Mouse (Mus musculus) midbrain, embryonic 14.5 days (tissue): ENCODE measurements at regions not wholly inside any gene's neighbourhood (a gene's known extent, or its start where the extent isn't known, plus 50 kb on each side); places are given as distances from the start of the nearest gene placed in this dataset.

Source experiments
- ATAC-seq: fragments of 200-750 bp; cut with Nextera tagmentation; 2 replicates; pipeline ENCODE4 v1.8.0; 2017; ENCODE audit warnings: moderate number of reproducible peaks, moderate library complexity; ENCODE audit not compliant: low FRiP score, low TSS enrichment
- DNase-seq: peaks from one replicate; pipeline ENCODE4 v3.0.0-alpha.2; 2015
- H3K27ac ChIP-seq: fragments of 300-500 bp; sonication (generic); replicated peaks from 2 replicates; pipeline ENCODE4 v1.5.1; 2014; ENCODE audit warnings: mild to moderate bottlenecking, low read depth, low read length, moderate library complexity
- H3K27me3 ChIP-seq: fragments of 300-500 bp; sonication (generic); 2 replicates; pipeline ENCODE4 v1.6.1; 2014; ENCODE audit warnings: low read length, control low read depth, mixed read lengths; ENCODE audit not compliant: control insufficient read depth, insufficient read depth
- H3K36me3 ChIP-seq: fragments of 300-500 bp; sonication (generic); 2 replicates; pipeline ENCODE4 v1.6.1; 2014; ENCODE audit warnings: low read length, control low read depth; ENCODE audit not compliant: control insufficient read depth, insufficient read depth
- H3K4me1 ChIP-seq: fragments of 300-500 bp; sonication (generic); 2 replicates; pipeline ENCODE4 v1.6.1; 2014; ENCODE audit warnings: mild to moderate bottlenecking, antibody characterized with exemption, low read length, control low read depth; ENCODE audit not compliant: control insufficient read depth, insufficient read depth
- H3K4me2 ChIP-seq: fragments of 300-500 bp; sonication (generic); 2 replicates; pipeline ENCODE4 v1.6.1; 2014; ENCODE audit warnings: mild to moderate bottlenecking, low read length, moderate library complexity
- H3K4me3 ChIP-seq: fragments of 300-500 bp; sonication (generic); replicated peaks from 2 replicates; pipeline ENCODE4 v1.5.1; 2014; ENCODE audit warnings: low read depth, low read length
- H3K9ac ChIP-seq: fragments of 300-500 bp; sonication (generic); replicated peaks from 2 replicates; pipeline ENCODE4 v1.6.1; 2014; ENCODE audit warnings: mild to moderate bottlenecking, low read length, moderate library complexity
- H3K9me3 ChIP-seq: fragments of 300-500 bp; sonication (generic); 2 replicates; pipeline ENCODE4 v1.6.1; 2016; ENCODE audit warnings: low read length, control low read depth, mixed read lengths; ENCODE audit not compliant: control insufficient read depth
- whole genome bisulfite sequencing: fragments of 180-500 bp; shearing (Covaris S2); extraction: QIAGEN DNeasy Blood & Tissue Kit; methylation state at CpG from one replicate; pipeline ENCODE4 v1.1.7; 2014; 5-methylcytosine and 5-hydroxymethylcytosine counted together

DNA sequence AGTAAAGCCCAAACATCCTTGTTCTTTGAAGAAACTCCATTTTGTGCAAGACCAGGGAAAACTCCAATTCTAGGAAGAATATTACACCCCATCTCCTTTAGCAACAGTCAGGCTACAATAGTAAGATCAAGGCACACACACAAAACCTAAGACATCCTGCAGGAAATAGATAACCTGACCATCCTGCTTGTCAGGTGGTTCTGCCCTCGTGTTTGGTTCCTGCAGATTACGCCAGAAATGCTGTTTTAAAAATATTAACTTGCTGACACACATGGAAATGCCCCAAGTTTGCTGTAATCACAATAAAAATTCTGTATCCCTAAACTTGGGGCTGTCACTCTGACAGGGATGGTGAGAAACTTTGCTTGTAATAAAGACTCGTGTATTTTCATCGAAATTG is 251.6 kb downstream of the Kcnj3 start:
- H3K4me2 ChIP-seq, result no peak overlapping the region

DNA sequence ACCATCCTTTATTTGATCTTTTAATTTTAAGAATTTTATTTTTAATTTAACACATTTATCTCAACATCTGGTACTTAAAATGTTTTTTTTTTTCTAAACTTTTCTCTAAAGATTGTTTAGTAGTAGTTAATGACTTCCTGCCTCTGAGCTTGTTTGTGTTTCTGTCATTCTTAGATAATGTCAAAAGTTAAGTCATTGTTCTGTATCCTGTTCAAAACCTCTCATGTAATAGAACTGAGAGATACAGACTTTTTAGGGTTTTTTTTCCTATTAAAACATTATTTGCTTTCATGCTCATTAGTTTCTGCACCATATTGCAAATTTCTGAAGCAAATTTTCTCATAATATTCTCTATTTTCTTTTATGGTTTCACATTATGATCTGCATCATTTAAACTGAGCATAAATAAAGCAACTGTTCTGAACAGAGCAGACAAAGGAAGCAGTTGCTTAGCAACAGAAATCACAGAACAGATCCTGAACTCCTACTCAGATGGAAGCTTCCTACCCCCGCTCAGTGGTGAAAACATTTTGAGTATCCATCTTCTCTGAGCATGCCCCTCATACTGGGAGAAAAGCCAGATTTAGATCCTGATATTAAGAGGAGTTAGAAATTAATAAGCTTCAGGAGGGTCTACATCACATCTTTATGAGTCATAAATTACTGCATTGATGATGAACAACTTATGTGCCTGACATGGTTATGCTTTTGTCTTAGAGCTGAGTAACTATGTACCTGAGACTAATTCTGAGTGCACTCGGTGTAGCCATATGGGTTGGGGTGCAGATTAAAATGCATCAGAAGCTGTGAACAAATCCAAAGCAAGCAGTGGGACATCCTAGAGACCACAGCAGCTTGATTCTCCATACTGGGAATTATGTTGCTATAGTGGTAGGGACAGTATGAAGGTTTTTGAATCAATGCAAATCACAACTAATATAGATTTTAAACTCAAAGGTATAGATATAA is 257.4 kb downstream of the Kcnj3 start:
- Histone ChIP-seq H3K27ac (peak overlapping the region; percentile 50; the same call in 1 of the 2 replicates), H3K9ac (no peak overlapping the region), H3K4me2 (no peak overlapping the region), H3K4me3 (no peak overlapping the region), H3K4me1 (no peaks in the 10 kb centered on the region), H3K36me3 (no peaks in the 10 kb centered on the region), H3K9me3 (no peaks in the 10 kb centered on the region), H3K27me3 (no peaks in the 10 kb centered on the region)
- ATAC-seq (peak; percentile 86), DNase-seq (peak; percentile 85)
- 37% methylated on average over 2 of the region's 2 CpGs for WGBS

More for the DNA sequence above, 251.6 kb downstream of the Kcnj3 start:
- no peak overlapping the region for H3K27ac ChIP-seq
- DNase-seq (no peak), ATAC-seq (no peak)
- no peaks in the 10 kb centered on the region for H3K9me3 ChIP-seq
- no peaks in the 10 kb centered on the region for H3K36me3 ChIP-seq
- WGBS, result 89% methylated on average over 4 of the region's 4 CpGs
- no peak overlapping the region for H3K9ac ChIP-seq
- no peaks in the 10 kb centered on the region for H3K4me1 ChIP-seq
- H3K4me3 ChIP-seq, result no peak overlapping the region
- no peaks in the 10 kb centered on the region for H3K27me3 ChIP-seq

DNA sequence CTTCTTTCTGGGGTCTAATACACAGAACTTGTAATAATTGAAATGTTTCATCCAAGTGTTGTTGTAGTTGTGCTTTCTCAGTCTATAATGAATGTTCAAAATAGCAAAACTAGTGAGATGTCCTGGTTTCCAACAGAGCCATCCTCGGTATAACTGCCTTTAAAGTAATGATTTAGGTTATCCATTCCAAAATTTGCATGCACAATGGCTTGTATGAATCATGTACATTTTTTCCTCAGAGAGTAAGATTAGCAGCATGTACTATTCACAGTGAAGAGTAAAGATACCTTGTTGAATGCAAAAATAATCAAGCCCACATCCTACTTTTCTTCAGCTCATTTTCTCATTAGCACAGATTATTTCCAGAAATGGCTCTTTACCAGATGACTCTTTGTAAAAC is 263.9 kb downstream of the Kcnj3 start:
- 94% methylated on average over 1 of the region's 1 CpGs for WGBS
- DNase-seq, result no peak
- H3K27me3 ChIP-seq, result no peaks in the 10 kb centered on the region
- no peaks in the 10 kb centered on the region for H3K4me1 ChIP-seq
- H3K9me3 ChIP-seq, result no peaks in the 10 kb centered on the region
- no peak overlapping the region for H3K9ac ChIP-seq
- no peak overlapping the region for H3K27ac ChIP-seq
- no peaks in the 10 kb centered on the region for H3K36me3 ChIP-seq
- ATAC-seq, result no peak
- no peak overlapping the region for H3K4me2 ChIP-seq
- no peak overlapping the region for H3K4me3 ChIP-seq
